8 mouse cellular contexts compared by ENCODE assay signal in the genomic region with DNA sequence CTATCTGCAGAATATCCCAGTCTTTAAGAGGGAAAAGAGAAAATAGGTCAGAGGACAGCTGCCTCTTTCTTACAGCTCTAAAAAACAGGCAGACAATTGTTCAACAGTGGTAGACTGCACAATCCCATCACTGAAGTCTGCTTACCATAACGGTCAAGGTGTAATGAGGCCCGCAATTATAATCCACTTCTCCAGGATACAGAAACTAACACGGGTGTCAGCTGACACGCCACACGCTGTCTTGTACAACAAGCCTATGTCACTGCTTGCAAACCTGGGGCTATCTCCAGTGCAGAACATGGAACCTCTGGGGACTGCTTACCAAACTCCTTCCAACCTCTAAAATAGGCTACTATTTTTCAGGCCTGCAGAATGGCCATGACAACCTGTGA. TPM values are rescaled to one million over a fixed set of nuclear protein-coding genes. Genes with fewer than 3 reads are reported as not detected.
DNase-seq lines count a peak whose midpoint lies in the region; ATAC-seq and TF ChIP-seq lines count a peak whose summit lies in the region.
"Had no signal": no experiment of that assay in that cellular context is flagged by ENCODE, and none has a peak within 500 bp of the region (broad histone marks: within the 10 kb centered on the region; RNA-seq: fewer than 3 reads in every experiment).

No protein-coding gene starts in this region.

- TF ChIP-seq POLR2A in olfactory bulb, adult 2 months (IDR thresholded peaks at IDR 0.05; ENCODE audit: insufficient read depth, low read depth, low read length), result no peak

- H3K9ac ChIP-seq in kidney, embryonic 15.5 days, result no peak overlapping the region
- H3K9ac ChIP-seq in heart, embryonic 15.5 days, result 0 out of 2 replicates have a peak overlapping the region, but pooled peaks have one; percentile 6
- no peak overlapping the region for H3K9ac ChIP-seq in hindbrain, postnatal 0 days (replicated peaks; ENCODE audit: low read length)

- 78% methylated on average over 5 of the region's 5 CpGs for WGBS in kidney, embryonic 15.5 days
- 29% methylated on average over 5 of the region's 5 CpGs for WGBS in heart, embryonic 15.5 days
- 49% methylated on average over 5 of the region's 5 CpGs for WGBS in olfactory bulb, adult 2 months
- 69% methylated on average over 5 of the region's 5 CpGs for WGBS in hindbrain, postnatal 0 days

- H3K4me1 ChIP-seq in kidney, embryonic 15.5 days, result peaks cover 11% of the 10 kb centered on the region
- H3K4me1 ChIP-seq in heart, embryonic 15.5 days (replicated peaks), result peaks cover 23% of the 10 kb centered on the region
- H3K4me1 ChIP-seq in olfactory bulb, adult 2 months (ENCODE audit: control insufficient read depth, insufficient read depth, low read length), result peaks cover 16% of the 10 kb centered on the region
- no peaks in the 10 kb centered on the region for H3K4me1 ChIP-seq in hindbrain, postnatal 0 days (ENCODE audit: insufficient read depth, low read length)

- peak overlapping the region; percentile 32; the same call in 1 of the 2 replicates for H3K27ac ChIP-seq in kidney, embryonic 15.5 days
- H3K27ac ChIP-seq in heart, embryonic 15.5 days, result peak overlapping the region; percentile 80
- H3K27ac ChIP-seq in olfactory bulb, adult 2 months (ENCODE audit: insufficient read depth, low read depth, low read length), result peak overlapping the region; percentile 61
- no peak overlapping the region for H3K27ac ChIP-seq in hindbrain, postnatal 0 days

- peaks cover 29% of the 10 kb centered on the region for H3K36me3 ChIP-seq in kidney, embryonic 15.5 days
- peaks cover 19% of the 10 kb centered on the region for H3K36me3 ChIP-seq in heart, embryonic 15.5 days
- peaks cover 5% of the 10 kb centered on the region; the same call in 1 of the 2 replicates for H3K36me3 ChIP-seq in hindbrain, postnatal 0 days (ENCODE audit: insufficient read depth, low read length)

- DNase-seq in kidney, postnatal 4 days, result no peak
- DNase-seq in c-Kit-positive CD71-positive TER-119-positive erythroid progenitor cells, embryonic 14.5 days (ENCODE audit: low spot score), result peak; percentile 54
- no peak for DNase-seq in hindbrain, postnatal 0 days (ENCODE audit: low spot score)
- no peak for DNase-seq in kidney, postnatal 10 days
- DNase-seq: cerebellum, adult 11-12 months had no signal

- H3K9me3 ChIP-seq in kidney, embryonic 15.5 days (replicated peaks), result no peaks in the 10 kb centered on the region
- H3K9me3 ChIP-seq in heart, embryonic 15.5 days (replicated peaks), result no peaks in the 10 kb centered on the region
- no peaks in the 10 kb centered on the region for H3K9me3 ChIP-seq in hindbrain, postnatal 0 days (ENCODE audit: low read length)

- no peak overlapping the region for H3K4me3 ChIP-seq in kidney, embryonic 15.5 days (replicated peaks)
- H3K4me3 ChIP-seq in heart, embryonic 15.5 days, result peak overlapping the region; percentile 19
- no peak overlapping the region for H3K4me3 ChIP-seq in olfactory bulb, adult 2 months (ENCODE audit: insufficient read depth, low read depth, low read length)
- no peak overlapping the region for H3K4me3 ChIP-seq in hindbrain, postnatal 0 days (ENCODE audit: low read length)

- no peaks in the 10 kb centered on the region for H3K27me3 ChIP-seq in kidney, embryonic 15.5 days
- H3K27me3 ChIP-seq in heart, embryonic 15.5 days, result no peaks in the 10 kb centered on the region
- no peaks in the 10 kb centered on the region for H3K27me3 ChIP-seq in hindbrain, postnatal 0 days (ENCODE audit: insufficient read depth, low read length)

- H3K4me2 ChIP-seq in kidney, embryonic 15.5 days, result no peak overlapping the region
- H3K4me2 ChIP-seq in heart, embryonic 15.5 days, result peak overlapping the region; percentile 48
- no peak overlapping the region for H3K4me2 ChIP-seq in hindbrain, postnatal 0 days (ENCODE audit: low read depth, low read length)

- ATAC-seq in kidney, embryonic 15.5 days (replicated peaks; ENCODE audit: low FRiP score), result no peak
- ATAC-seq in heart, embryonic 15.5 days (replicated peaks; ENCODE audit: insufficient number of reproducible peaks, insufficient read depth, low FRiP score, low read depth), result no peak
- no peak for ATAC-seq in hindbrain, postnatal 0 days

- no peak for TF ChIP-seq CTCF in olfactory bulb, adult 2 months (IDR thresholded peaks at IDR 0.05; ENCODE audit: insufficient read depth, low read depth, low read length)
- TF ChIP-seq CTCF in hindbrain, postnatal 0 days (IDR thresholded peaks at IDR 0.05; ENCODE audit: low read depth), result no peak

RNA-seq across cellular contexts. Expression of gene Tbc1d14, which starts 28.0 kb away (rescaled TPM):
- 45.2 and 46.2 TPM in 2 replicates for polyA plus RNA-seq in kidney, embryonic 15.5 days (2015; fragmentation: Nextera tagmentation; extraction: Ambion mirVana)
- 14.8 and 20.2 TPM in 2 replicates for polyA plus RNA-seq in heart, embryonic 15.5 days (2015; fragmentation: Nextera tagmentation; extraction: Ambion mirVana)
- not detected in 2 replicates for polyA plus RNA-seq in olfactory bulb, adult 2 months (2012; ENCODE audit: insufficient read depth, insufficient read length, low replicate concordance, missing spikeins)
- total RNA-seq in hindbrain, postnatal 0 days (2014; rRNA removed), result 22.9 and 28.6 TPM in 2 replicates
- polyA plus RNA-seq in hindbrain, postnatal 0 days (2015; fragmentation: Nextera tagmentation; extraction: Ambion mirVana), result 43.2 and 46.4 TPM in 2 replicates
